19 mouse cellular contexts compared by ENCODE assay signal in the genomic region with DNA sequence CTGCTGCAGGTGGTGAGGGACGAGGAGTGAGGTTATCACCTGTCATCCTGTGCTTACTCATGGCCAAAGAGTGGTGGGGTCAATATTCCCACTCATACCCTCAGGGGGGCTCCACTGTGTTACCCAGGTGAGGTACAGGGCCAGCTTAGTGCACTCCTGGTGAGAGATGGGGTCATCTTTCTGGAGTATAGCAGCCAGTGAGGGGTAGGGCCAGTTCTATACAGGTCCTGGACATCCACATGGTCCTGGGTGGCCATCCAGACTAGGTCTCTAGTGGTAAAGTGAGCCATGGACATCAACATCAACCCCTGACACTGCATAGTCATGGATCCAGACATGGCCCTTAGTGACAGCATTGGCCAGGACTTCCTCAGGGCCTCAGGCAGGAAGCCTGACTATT.
DNase-seq lines count a peak whose midpoint lies in the region; ATAC-seq and TF ChIP-seq lines count a peak whose summit lies in the region.
"Had no signal": no experiment of that assay in that cellular context is flagged by ENCODE, and none has a peak within 500 bp of the region (broad histone marks: within the 10 kb centered on the region; RNA-seq: fewer than 3 reads in every experiment).

No protein-coding gene starts in this region.

- H3K4me3 ChIP-seq in forebrain, embryonic 15.5 days = no peak overlapping the region
- no peak overlapping the region for H3K4me3 ChIP-seq in forebrain, embryonic 16.5 days (replicated peaks; ENCODE audit: low read length)
- H3K4me3 ChIP-seq in intestine, embryonic 14.5 days (ENCODE audit: low read depth, low read length) = no peak overlapping the region
- no peak overlapping the region for H3K4me3 ChIP-seq in intestine, embryonic 16.5 days (ENCODE audit: low read length)
- no peak overlapping the region for H3K4me3 ChIP-seq in midbrain, embryonic 13.5 days (replicated peaks)
- no peak overlapping the region for H3K4me3 ChIP-seq in midbrain, embryonic 15.5 days
- H3K4me3 ChIP-seq in stomach, postnatal 0 days (ENCODE audit: low read depth, low read length) = no peak overlapping the region
- H3K4me3 ChIP-seq: embryonic facial prominence, embryonic 13.5 days; heart, adult 2 months; heart, embryonic 15.5 days had no signal

- H3K9me3 ChIP-seq in forebrain, embryonic 15.5 days = no peaks in the 10 kb centered on the region
- no peaks in the 10 kb centered on the region for H3K9me3 ChIP-seq in forebrain, embryonic 16.5 days (ENCODE audit: control insufficient read depth, low read length)
- no peaks in the 10 kb centered on the region for H3K9me3 ChIP-seq in intestine, embryonic 14.5 days (ENCODE audit: control insufficient read depth, low read length)
- H3K9me3 ChIP-seq in intestine, embryonic 16.5 days (ENCODE audit: control insufficient read depth, low read length) = no peaks in the 10 kb centered on the region
- H3K9me3 ChIP-seq in midbrain, embryonic 13.5 days = no peaks in the 10 kb centered on the region
- H3K9me3 ChIP-seq in midbrain, embryonic 15.5 days = no peaks in the 10 kb centered on the region
- no peaks in the 10 kb centered on the region for H3K9me3 ChIP-seq in stomach, postnatal 0 days (ENCODE audit: control insufficient read depth, low read length)
- H3K9me3 ChIP-seq: embryonic facial prominence, embryonic 13.5 days; heart, embryonic 15.5 days had no signal

- no peak overlapping the region for H3K4me2 ChIP-seq in forebrain, embryonic 15.5 days (replicated peaks)
- H3K4me2 ChIP-seq in forebrain, embryonic 16.5 days (ENCODE audit: low read length) = no peak overlapping the region
- no peak overlapping the region for H3K4me2 ChIP-seq in intestine, embryonic 14.5 days (ENCODE audit: low read length)
- H3K4me2 ChIP-seq in intestine, embryonic 16.5 days (ENCODE audit: low read depth, low read length) = no peak overlapping the region
- no peak overlapping the region for H3K4me2 ChIP-seq in midbrain, embryonic 13.5 days (replicated peaks)
- H3K4me2 ChIP-seq in midbrain, embryonic 15.5 days = no peak overlapping the region
- H3K4me2 ChIP-seq in stomach, postnatal 0 days (replicated peaks; ENCODE audit: low read depth) = no peak overlapping the region
- H3K4me2 ChIP-seq: embryonic facial prominence, embryonic 13.5 days; heart, embryonic 11.5 days; heart, embryonic 15.5 days had no signal

- H3K4me1 ChIP-seq in forebrain, embryonic 15.5 days = no peaks in the 10 kb centered on the region
- H3K4me1 ChIP-seq in forebrain, embryonic 16.5 days (replicated peaks; ENCODE audit: control insufficient read depth, insufficient read depth, low read length) = no peaks in the 10 kb centered on the region
- H3K4me1 ChIP-seq in intestine, embryonic 14.5 days (replicated peaks; ENCODE audit: control insufficient read depth, insufficient read depth, low read length) = no peaks in the 10 kb centered on the region
- no peaks in the 10 kb centered on the region for H3K4me1 ChIP-seq in intestine, embryonic 16.5 days (ENCODE audit: control insufficient read depth, insufficient read depth, low read length)
- no peaks in the 10 kb centered on the region for H3K4me1 ChIP-seq in midbrain, embryonic 13.5 days (replicated peaks)
- no peaks in the 10 kb centered on the region for H3K4me1 ChIP-seq in midbrain, embryonic 15.5 days
- H3K4me1 ChIP-seq in stomach, postnatal 0 days (replicated peaks; ENCODE audit: control insufficient read depth, insufficient read depth) = no peaks in the 10 kb centered on the region
- H3K4me1 ChIP-seq: embryonic facial prominence, embryonic 13.5 days; heart, embryonic 15.5 days had no signal

- WGBS in forebrain, embryonic 15.5 days = 80% methylated on average over 1 of the region's 1 CpGs
- 77% methylated on average over 1 of the region's 1 CpGs for WGBS in forebrain, embryonic 16.5 days
- 71% methylated on average over 1 of the region's 1 CpGs for WGBS in intestine, embryonic 14.5 days
- 81% methylated on average over 1 of the region's 1 CpGs for WGBS in intestine, embryonic 16.5 days
- 83% methylated on average over 1 of the region's 1 CpGs for WGBS in midbrain, embryonic 13.5 days
- 71% methylated on average over 1 of the region's 1 CpGs for WGBS in midbrain, embryonic 15.5 days
- WGBS in stomach, postnatal 0 days = 65% methylated on average over 1 of the region's 1 CpGs

- 0 out of 2 replicates have a peak, but pooled peaks have one; percentile 29 for ATAC-seq in forebrain, embryonic 15.5 days (replicated peaks)
- ATAC-seq in forebrain, embryonic 16.5 days = no peak
- ATAC-seq in intestine, embryonic 14.5 days (replicated peaks; ENCODE audit: low FRiP score, low TSS enrichment, low read depth) = 0 out of 2 replicates have a peak, but pooled peaks have one; percentile 23
- no peak for ATAC-seq in intestine, embryonic 16.5 days
- ATAC-seq in midbrain, embryonic 13.5 days = 0 out of 2 replicates have a peak, but pooled peaks have one; percentile 37
- no peak for ATAC-seq in midbrain, embryonic 15.5 days (replicated peaks)
- 0 out of 2 replicates have a peak, but pooled peaks have one; percentile 29 for ATAC-seq in stomach, postnatal 0 days (ENCODE audit: low FRiP score, low TSS enrichment)

- H3K27me3 ChIP-seq in forebrain, embryonic 15.5 days = no peaks in the 10 kb centered on the region
- no peaks in the 10 kb centered on the region for H3K27me3 ChIP-seq in forebrain, embryonic 16.5 days (replicated peaks; ENCODE audit: control insufficient read depth, insufficient read depth, low read length)
- H3K27me3 ChIP-seq in intestine, embryonic 14.5 days (replicated peaks; ENCODE audit: control insufficient read depth, insufficient read depth, low read length) = no peaks in the 10 kb centered on the region
- H3K27me3 ChIP-seq in intestine, embryonic 16.5 days (replicated peaks; ENCODE audit: control insufficient read depth, insufficient read depth, low read length) = no peaks in the 10 kb centered on the region
- no peaks in the 10 kb centered on the region for H3K27me3 ChIP-seq in midbrain, embryonic 13.5 days
- no peaks in the 10 kb centered on the region for H3K27me3 ChIP-seq in midbrain, embryonic 15.5 days (replicated peaks)
- H3K27me3 ChIP-seq in stomach, postnatal 0 days (ENCODE audit: control insufficient read depth, insufficient read depth, low read length) = no peaks in the 10 kb centered on the region
- H3K27me3 ChIP-seq: embryonic facial prominence, embryonic 13.5 days; heart, embryonic 15.5 days had no signal

- H3K9ac ChIP-seq in forebrain, embryonic 15.5 days (replicated peaks) = no peak overlapping the region
- H3K9ac ChIP-seq in forebrain, embryonic 16.5 days (replicated peaks; ENCODE audit: low read depth, low read length) = no peak overlapping the region
- H3K9ac ChIP-seq in intestine, embryonic 14.5 days (ENCODE audit: low read length) = no peak overlapping the region
- no peak overlapping the region for H3K9ac ChIP-seq in intestine, embryonic 16.5 days (ENCODE audit: low read depth, low read length)
- H3K9ac ChIP-seq in midbrain, embryonic 13.5 days (replicated peaks) = no peak overlapping the region
- no peak overlapping the region for H3K9ac ChIP-seq in midbrain, embryonic 15.5 days
- no peak overlapping the region for H3K9ac ChIP-seq in stomach, postnatal 0 days (ENCODE audit: low read length)
- H3K9ac ChIP-seq: embryonic facial prominence, embryonic 13.5 days; heart, embryonic 15.5 days had no signal

- TF ChIP-seq EP300 in stomach, postnatal 0 days (optimal IDR thresholded peaks at IDR 0.05) = no peak

- no peak for DNase-seq in intestine, embryonic 14.5 days (ENCODE audit: low spot score)
- DNase-seq in stomach, postnatal 0 days (ENCODE audit: low spot score) = no peak
- no peak for DNase-seq in urinary bladder, postnatal 25 days (ENCODE audit: low spot score)
- DNase-seq: adrenal gland, adult 2 months; adrenal gland, postnatal 25 days; cerebellum, adult 18-20 months; cerebellum, adult 9-11 months; cerebellum, postnatal 36 days; gastrocnemius, postnatal 14 days; heart, adult 2 months; heart, postnatal 14 days had no signal

- no peaks in the 10 kb centered on the region for H3K36me3 ChIP-seq in forebrain, embryonic 15.5 days
- H3K36me3 ChIP-seq in forebrain, embryonic 16.5 days (ENCODE audit: control insufficient read depth, insufficient read depth) = no peaks in the 10 kb centered on the region
- no peaks in the 10 kb centered on the region for H3K36me3 ChIP-seq in intestine, embryonic 14.5 days (ENCODE audit: control insufficient read depth, insufficient read depth, low read length)
- no peaks in the 10 kb centered on the region for H3K36me3 ChIP-seq in intestine, embryonic 16.5 days (ENCODE audit: control insufficient read depth, insufficient read depth, low read length)
- no peaks in the 10 kb centered on the region for H3K36me3 ChIP-seq in midbrain, embryonic 13.5 days
- no peaks in the 10 kb centered on the region for H3K36me3 ChIP-seq in midbrain, embryonic 15.5 days (replicated peaks)
- no peaks in the 10 kb centered on the region for H3K36me3 ChIP-seq in stomach, postnatal 0 days (ENCODE audit: control insufficient read depth, insufficient read depth, low read length)
- H3K36me3 ChIP-seq: embryonic facial prominence, embryonic 13.5 days; heart, embryonic 15.5 days had no signal

- no peak overlapping the region for H3K27ac ChIP-seq in forebrain, embryonic 15.5 days (replicated peaks)
- H3K27ac ChIP-seq in forebrain, embryonic 16.5 days (ENCODE audit: low read length) = no peak overlapping the region
- no peak overlapping the region for H3K27ac ChIP-seq in intestine, embryonic 14.5 days (ENCODE audit: low read depth)
- no peak overlapping the region for H3K27ac ChIP-seq in intestine, embryonic 16.5 days (ENCODE audit: low read length)
- no peak overlapping the region for H3K27ac ChIP-seq in midbrain, embryonic 13.5 days
- no peak overlapping the region for H3K27ac ChIP-seq in midbrain, embryonic 15.5 days
- H3K27ac ChIP-seq in stomach, postnatal 0 days (replicated peaks) = no peak overlapping the region
- H3K27ac ChIP-seq: embryonic facial prominence, embryonic 13.5 days; heart, adult 2 months; heart, embryonic 15.5 days had no signal

- no peak for TF ChIP-seq CTCF in stomach, postnatal 0 days (IDR thresholded peaks at IDR 0.05; ENCODE audit: low read depth)

Comparison
In these comparisons a context has a peak if more than half of its experiments do, and no peak if none do; other contexts are left out.
1. ATAC-seq: peak in forebrain, embryonic 15.5 days (single experiment), intestine, embryonic 14.5 days (single experiment), midbrain, embryonic 13.5 days (single experiment) and stomach, postnatal 0 days (single experiment); none in forebrain, embryonic 16.5 days (single experiment), intestine, embryonic 16.5 days (single experiment) and midbrain, embryonic 15.5 days (single experiment).